Mouse (Mus musculus) liver, embryonic 13.5 days (tissue): Measurements from ENCODE around the gene Cep170. TPM values are rescaled to one million over a fixed set of nuclear protein-coding genes. Genes with fewer than 3 reads are reported as not detected.

Source experiments
- microRNA counts: library from miRNA; unstranded; fragments of <30 nt; microRNA quantifications from one replicate; lab custom pipeline; 2016
- microRNA-seq: library from miRNA; unstranded; fragments of <30 nt; microRNA quantifications from one replicate; pipeline ENCODE4, GENCODE M21; 2016
- polyA plus RNA-seq: library from polyadenylated mRNA; unstranded; fragments of >200 nt; fragmentation: Nextera tagmentation; extraction: Ambion mirVana; gene quantifications from 2 replicates; pipeline ENCODE4 v1.2.1, GENCODE M21; 2015

The Cep170 gene
- polyA plus RNA-seq, 1 experiment from 2014 or later = 5.6 TPM

MicroRNAs encoded within 50 kb of the gene (microRNA counts, 519-probe panel; counts per million panel counts)
- 3,505 counts per million, percentile 23 among the panel's probes with 10 or more counts for microRNA mmu-miR-350 (lab: Ali Mortazavi, UCI)

Small RNA genes lying within 50 kb of the gene (microRNA-seq; reads per million reads assigned to microRNA genes)
- 667 reads per million, percentile 71 among the genes with 10 or more reads in this experiment for gene Mir350

Other genes starting within 250 kb of the Cep170 start
- 5.7 and 5.8 TPM in 2 replicates for gene Sdccag8, start 593 bp upstream of the Cep170 start, polyA plus RNA-seq